In the genomic region with DNA sequence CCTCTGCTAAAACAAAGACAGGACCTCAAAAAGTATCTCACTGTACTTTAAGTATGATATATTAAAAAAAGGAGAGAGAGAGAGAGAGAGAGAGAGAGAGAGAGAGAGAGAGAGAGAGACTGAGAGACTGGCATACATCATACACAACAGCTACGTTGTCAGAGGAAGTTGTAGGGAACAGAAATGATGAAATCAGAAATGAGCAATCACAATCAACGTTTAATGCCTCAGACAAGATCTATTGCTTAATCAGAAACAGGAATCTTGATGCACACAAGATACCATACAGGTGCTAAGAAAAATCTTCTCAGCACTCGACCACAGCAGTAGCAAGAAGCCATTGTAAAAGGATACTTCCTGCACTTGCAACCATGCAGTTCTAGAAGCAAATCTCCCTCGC, we compare ENCODE assay signal across 31 mouse cellular contexts.
"Had no signal": no experiment of that assay in that cellular context is flagged by ENCODE, and none has a peak within 500 bp of the region (broad histone marks: within the 10 kb centered on the region; RNA-seq: fewer than 3 reads in every experiment).

No protein-coding gene starts in this region.

- H3K27me3 ChIP-seq: limb, embryonic 12.5 days; limb, embryonic 13.5 days; limb, embryonic 15.5 days; liver, embryonic 12.5 days; liver, embryonic 13.5 days; liver, embryonic 15.5 days; lung, embryonic 15.5 days; megakaryocyte, embryonic 14.5 days; midbrain, embryonic 12.5 days; midbrain, embryonic 13.5 days; midbrain, embryonic 15.5 days had no signal

- H3K36me3 ChIP-seq: limb, embryonic 10.5 days; limb, embryonic 12.5 days; limb, embryonic 13.5 days; limb, embryonic 15.5 days; liver, embryonic 12.5 days; liver, embryonic 13.5 days; liver, embryonic 15.5 days; lung, embryonic 15.5 days; midbrain, embryonic 10.5 days; midbrain, embryonic 12.5 days; midbrain, embryonic 13.5 days; midbrain, embryonic 15.5 days had no signal

- DNase-seq: left cerebral cortex, postnatal 4 days; liver; liver, embryonic 13.5 days; liver, postnatal 0 days; lung, adult 18-20 months; lung, adult 2 months; lung, embryonic 14.5 days; lung, postnatal 10 days; lung, postnatal 14 days; lung, postnatal 36 days; lung, postnatal 4 days; midbrain, embryonic 14.5 days had no signal

- H3K4me1 ChIP-seq: limb, embryonic 10.5 days; limb, embryonic 12.5 days; limb, embryonic 13.5 days; limb, embryonic 15.5 days; liver, embryonic 12.5 days; liver, embryonic 13.5 days; liver, embryonic 15.5 days; lung, embryonic 15.5 days; megakaryocyte, embryonic 14.5 days; midbrain, embryonic 10.5 days; midbrain, embryonic 12.5 days; midbrain, embryonic 13.5 days; midbrain, embryonic 15.5 days had no signal

- H3K4me3 ChIP-seq: limb, embryonic 10.5 days; limb, embryonic 12.5 days; limb, embryonic 13.5 days; limb, embryonic 15.5 days; liver, embryonic 12.5 days; liver, embryonic 13.5 days; liver, embryonic 15.5 days; lung, embryonic 15.5 days; megakaryocyte, embryonic 14.5 days; midbrain, embryonic 10.5 days; midbrain, embryonic 12.5 days; midbrain, embryonic 13.5 days; midbrain, embryonic 15.5 days; myocyte had no signal

- H3K9ac ChIP-seq: limb, embryonic 12.5 days; limb, embryonic 13.5 days; limb, embryonic 15.5 days; liver, embryonic 12.5 days; liver, embryonic 13.5 days; liver, embryonic 14.5 days; liver, embryonic 15.5 days; liver, postnatal 0 days; lung, embryonic 14.5 days; lung, embryonic 15.5 days; midbrain, embryonic 12.5 days; midbrain, embryonic 13.5 days; midbrain, embryonic 15.5 days had no signal

- ATAC-seq: liver, embryonic 12.5 days; liver, postnatal 0 days; lung, postnatal 0 days; midbrain, embryonic 13.5 days; midbrain, embryonic 15.5 days; midbrain, embryonic 16.5 days had no signal

- H3K27ac ChIP-seq: limb, embryonic 10.5 days; limb, embryonic 12.5 days; limb, embryonic 13.5 days; limb, embryonic 15.5 days; liver, embryonic 12.5 days; liver, embryonic 13.5 days; liver, embryonic 14.5 days; liver, embryonic 15.5 days; lung, embryonic 15.5 days; macrophage; midbrain, embryonic 10.5 days; midbrain, embryonic 12.5 days; midbrain, embryonic 13.5 days; midbrain, embryonic 15.5 days had no signal

- H3K4me2 ChIP-seq: limb, embryonic 12.5 days; limb, embryonic 13.5 days; limb, embryonic 15.5 days; liver, embryonic 11.5 days; liver, embryonic 12.5 days; liver, embryonic 13.5 days; liver, embryonic 15.5 days; lung, embryonic 14.5 days; lung, embryonic 15.5 days; midbrain, embryonic 11.5 days; midbrain, embryonic 12.5 days; midbrain, embryonic 13.5 days; midbrain, embryonic 15.5 days had no signal

- H3K9me3 ChIP-seq: limb, embryonic 10.5 days; limb, embryonic 12.5 days; limb, embryonic 13.5 days; limb, embryonic 15.5 days; liver, embryonic 12.5 days; liver, embryonic 13.5 days; liver, embryonic 15.5 days; lung, embryonic 15.5 days; megakaryocyte, embryonic 14.5 days; midbrain, embryonic 10.5 days; midbrain, embryonic 12.5 days; midbrain, embryonic 13.5 days; midbrain, embryonic 15.5 days had no signal
